Mouse (Mus musculus) MEL (cell line): Measurements from ENCODE around the gene Aste1. TPM values are rescaled to one million over a fixed set of nuclear protein-coding genes. Genes with fewer than 3 reads are reported as not detected.

ENCODE experiments used
- DNase-seq: peaks from one replicate; pipeline ENCODE4 v3.0.0; 2011; ENCODE audit warnings: low read depth, low spot score
- H3K27ac ChIP-seq: 2 replicates; pipeline ENCODE4 v1.5.1; 2012; ENCODE audit warnings: low read depth, mild to moderate bottlenecking, control low read depth, low read length, moderate library complexity; ENCODE audit not compliant: control insufficient read depth
- H3K27me3 ChIP-seq, 2 experiments: fragments of 150-350 bp in 1 of 2; sonication (generic) in 1 of 2; 2 replicates each; pipeline ENCODE4 v1.6.1; 2012; ENCODE audit warnings: low read length in 2 of 2, mild to moderate bottlenecking in 2 of 2, improper control_type of control experiment in 1 of 2, moderate library complexity in 1 of 2; ENCODE audit not compliant: insufficient read depth in 2 of 2, control insufficient read depth in 1 of 2
- H3K36me3 ChIP-seq, 2 experiments: 2 replicates each; pipeline ENCODE4 v1.6.1; 2012 to 2014; ENCODE audit warnings: low read length in 2 of 2, improper control_type of control experiment in 1 of 2, inconsistent platforms in 1 of 2, mild to moderate bottlenecking in 1 of 2; ENCODE audit not compliant: insufficient read depth in 2 of 2, control insufficient read depth in 1 of 2
- H3K4me1 ChIP-seq, 2 experiments: fragments of 150-350 bp in 1 of 2; sonication (generic) in 1 of 2; 2 replicates each; pipeline ENCODE4 v1.6.1; 2012; ENCODE audit warnings: low read length in 2 of 2, improper control_type of control experiment in 1 of 2, mild to moderate bottlenecking in 1 of 2; ENCODE audit not compliant: insufficient read depth in 2 of 2, control insufficient read depth in 1 of 2
- H3K4me3 ChIP-seq, 2 experiments: fragments of 150-350 bp in 1 of 2; sonication (generic) in 1 of 2; 2 replicates each; pipeline ENCODE4 v1.5.1; 2012; ENCODE audit warnings: low read depth in 2 of 2, low read length in 2 of 2, mild to moderate bottlenecking in 2 of 2, moderate library complexity in 2 of 2, control low read depth in 1 of 2, improper control_type of control experiment in 1 of 2; ENCODE audit not compliant: control insufficient read depth in 1 of 2, insufficient read depth in 1 of 2
- H3K79me2 ChIP-seq: 2 replicates; pipeline ENCODE4 v1.6.1; 2012; ENCODE audit warnings: mild to moderate bottlenecking, low read length, moderate library complexity; ENCODE audit not compliant: control insufficient read depth, poor library complexity, insufficient read depth
- H3K9ac ChIP-seq: 2 replicates; pipeline ENCODE4 v1.6.1; 2012; ENCODE audit warnings: low read depth, mild to moderate bottlenecking, control low read depth, low read length, moderate library complexity; ENCODE audit not compliant: control insufficient read depth, poor library complexity, severe bottlenecking
- H3K9me3 ChIP-seq: fragments of 150-350 bp; sonication (generic); replicated peaks from 2 replicates; pipeline ENCODE4 v1.6.1; 2012; ENCODE audit warnings: mild to moderate bottlenecking, low read length, improper control_type of control experiment, moderate library complexity; ENCODE audit not compliant: insufficient read depth
- BHLHE40 ChIP-seq: IDR thresholded peaks from 2 replicates; pipeline ENCODE4 v1.6.1; 2012; ENCODE audit warnings: low read depth, mild to moderate bottlenecking, inconsistent platforms, low read length, improper control_type of control experiment, borderline replicate concordance
- CHD1 ChIP-seq: IDR thresholded peaks from 2 replicates; pipeline ENCODE4 v1.6.1; 2012; ENCODE audit warnings: low read depth, mild to moderate bottlenecking, inconsistent platforms, low read length, improper control_type of control experiment
- CHD2 ChIP-seq: IDR thresholded peaks from 2 replicates; pipeline ENCODE4 v1.6.1; 2011; ENCODE audit warnings: low read length, improper control_type of control experiment
- CTCF ChIP-seq, 3 experiments: IDR thresholded peaks in 2 of 3; conservative IDR thresholded peaks in 1 of 3; 2 replicates each; pipeline ENCODE4 v1.5.1; 2011 to 2012; ENCODE audit warnings: low read length in 3 of 3, low read depth in 2 of 3, mild to moderate bottlenecking in 2 of 3, improper control_type of control experiment in 1 of 3, inconsistent platforms in 1 of 3, mixed read lengths in 1 of 3, moderate library complexity in 1 of 3; ENCODE audit not compliant: control insufficient read depth in 1 of 3, insufficient read depth in 1 of 3, poor library complexity in 1 of 3, severe bottlenecking in 1 of 3
- GABPA ChIP-seq: IDR thresholded peaks from 2 replicates; pipeline ENCODE4 v1.6.1; 2012; ENCODE audit warnings: low read depth, mild to moderate bottlenecking, inconsistent platforms, low read length, improper control_type of control experiment, moderate library complexity
- GATA1 ChIP-seq: IDR thresholded peaks from 2 replicates; pipeline ENCODE4 v1.6.1; 2011; ENCODE audit warnings: low read depth, low read length, improper control_type of control experiment
- HCFC1 ChIP-seq: IDR thresholded peaks from 2 replicates; pipeline ENCODE4 v1.6.1; 2012; ENCODE audit warnings: low read depth, mild to moderate bottlenecking, inconsistent platforms, low read length, improper control_type of control experiment, moderate library complexity
- JUND ChIP-seq: IDR thresholded peaks from 2 replicates; pipeline ENCODE4 v1.6.1; 2011; ENCODE audit warnings: low read depth, mild to moderate bottlenecking, improper control_type of control experiment, low read length
- KAT2A ChIP-seq: conservative IDR thresholded peaks from 2 replicates; pipeline ENCODE4 v1.6.1; 2012; ENCODE audit warnings: low read depth, low read length, improper control_type of control experiment, inconsistent platforms
- MAFK ChIP-seq: IDR thresholded peaks from 2 replicates; pipeline ENCODE4 v1.6.1; 2011; ENCODE audit warnings: low read depth, mild to moderate bottlenecking, low read length, improper control_type of control experiment, borderline replicate concordance
- MAZ ChIP-seq: IDR thresholded peaks from 2 replicates; pipeline ENCODE4 v1.6.1; 2012; ENCODE audit warnings: low read depth, mild to moderate bottlenecking, inconsistent platforms, low read length, improper control_type of control experiment
- MEF2A ChIP-seq: IDR thresholded peaks from 2 replicates; pipeline ENCODE4 v1.6.1; 2014; ENCODE audit warnings: low read depth, mild to moderate bottlenecking, inconsistent platforms, low read length, improper control_type of control experiment; ENCODE audit not compliant: poor library complexity, insufficient replicate concordance, severe bottlenecking; ENCODE audit errors: extremely low read depth
- MXI1 ChIP-seq: IDR thresholded peaks from 2 replicates; pipeline ENCODE4 v1.6.1; 2011; ENCODE audit warnings: mild to moderate bottlenecking, low read depth, low read length, improper control_type of control experiment
- NELFE ChIP-seq: IDR thresholded peaks from 2 replicates; pipeline ENCODE4 v1.6.1; 2011; ENCODE audit warnings: low read depth, low read length, improper control_type of control experiment
- POLR2A ChIP-seq, 2 experiments: IDR thresholded peaks; 2 replicates each; pipeline ENCODE4 v1.6.1; 2011 to 2012; ENCODE audit warnings: low read length in 2 of 2, mild to moderate bottlenecking in 2 of 2, control low read depth in 1 of 2, improper control_type of control experiment in 1 of 2, low read depth in 1 of 2, moderate library complexity in 1 of 2; ENCODE audit not compliant: control insufficient read depth in 1 of 2, insufficient read depth in 1 of 2, poor library complexity in 1 of 2
- POLR2AphosphoS5 ChIP-seq: IDR thresholded peaks from 2 replicates; pipeline ENCODE4 v1.6.1; 2012; ENCODE audit warnings: low read depth, borderline replicate concordance, mild to moderate bottlenecking, inconsistent platforms, low read length, moderate library complexity, mixed read lengths
- RAD21 ChIP-seq: IDR thresholded peaks from 2 replicates; pipeline ENCODE4 v1.6.1; 2011; ENCODE audit warnings: mild to moderate bottlenecking, low read depth, low read length, improper control_type of control experiment
- SIN3A ChIP-seq: IDR thresholded peaks from 2 replicates; pipeline ENCODE4 v1.6.1; 2012; ENCODE audit warnings: low read length, improper control_type of control experiment, inconsistent platforms
- SMC3 ChIP-seq: IDR thresholded peaks from 2 replicates; pipeline ENCODE4 v1.6.1; 2011; ENCODE audit warnings: low read depth, low read length, improper control_type of control experiment
- ZKSCAN1 ChIP-seq: IDR thresholded peaks from 2 replicates; pipeline ENCODE4 v1.6.1; 2012; ENCODE audit warnings: low read depth, mild to moderate bottlenecking, inconsistent platforms, low read length, improper control_type of control experiment, moderate library complexity
- ZNF384 ChIP-seq: IDR thresholded peaks from 2 replicates; pipeline ENCODE4 v1.6.1; 2012; ENCODE audit warnings: low read depth, mild to moderate bottlenecking, inconsistent platforms, low read length, improper control_type of control experiment
- polyA plus RNA-seq, 2 experiments: library from polyadenylated mRNA; stranded (reverse) in 1 of 2; unstranded in 1 of 2; fragments of >175 nt in 1 of 2; fragments of >200 nt in 1 of 2; gene quantifications; 2 replicates each; pipeline versions ENCODE4 v1.2.1 to v1.2.4; 2012; ENCODE audit warnings: low replicate concordance in 2 of 2, low read depth in 1 of 2; ENCODE audit not compliant: insufficient read length in 2 of 2, insufficient read depth in 1 of 2, missing spikeins in 1 of 2
- total RNA-seq: library from RNA; depleted of rRNA; stranded (reverse); fragments of 300-350 nt; gene quantifications from 2 replicates; pipeline ENCODE4 v1.2.3, GENCODE M21; 2012

The Aste1 gene
- total and polyA plus RNA-seq, 3 experiments: 11.9 to 14.2 TPM; not detected in 1

GRCm38 (mm10) chr9:105377622-105378021, 17.6 kb upstream of the Aste1 start:
- DNase-seq: no peak
- Histone ChIP-seq H3K79me2 (no peaks in the 10 kb centered on the region), H3K36me3 (no peaks in the 10 kb centered on the region), H3K9ac (no peak overlapping the region), H3K27ac (no peak overlapping the region), H3K4me3 (no peak overlapping the region), H3K9me3 (no peaks in the 10 kb centered on the region), H3K27me3 (no peaks in the 10 kb centered on the region; a peak in 1 of 4 replicates), H3K4me1 (no peaks in the 10 kb centered on the region)
- TF ChIP-seq KAT2A (no peak), CTCF (IDR thresholded peaks at IDR 0.05 in 2 of 3, conservative IDR thresholded peaks at IDR 0.05 in 1 of 3; ENCODE audit: control insufficient read depth in 1 of 3, insufficient read depth in 1 of 3, low read depth in 2 of 3, low read length in 3 of 3, poor library complexity in 1 of 3, severe bottlenecking in 1 of 3) (no peak), NELFE (no peak), GATA1 (no peak), BHLHE40 (no peak), ZNF384 (no peak), MAFK (no peak), SMC3 (no peak), HCFC1 (no peak), CHD2 (no peak), JUND (no peak), MAZ (no peak), MEF2A (no peak), POLR2A (IDR thresholded peaks at IDR 0.05; ENCODE audit: control insufficient read depth in 1 of 2, insufficient read depth in 1 of 2, low read depth in 1 of 2, low read length in 2 of 2, poor library complexity in 1 of 2) (no peak), CHD1 (no peak), GABPA (no peak), SIN3A (no peak), ZKSCAN1 (no peak), RAD21 (no peak)

- H3K4me3 ChIP-seq: no peak overlapping the region
These were observed 15.6 kb upstream of the Aste1 start for GRCm38 (mm10) chr9:105379533-105380145.

More at GRCm38 (mm10) chr9:105379533-105380145, 15.6 kb upstream of the Aste1 start:
- H3K79me2 ChIP-seq: no peaks in the 10 kb centered on the region
- H3K27ac ChIP-seq: no peak overlapping the region
- no peaks in the 10 kb centered on the region; a peak in 1 of 4 replicates for H3K27me3 ChIP-seq
- no peaks in the 10 kb centered on the region for H3K9me3 ChIP-seq
- TF ChIP-seq MXI1: no peak
- TF ChIP-seq POLR2AphosphoS5: no peak
- TF ChIP-seq HCFC1: no peak
- H3K36me3 ChIP-seq: no peaks in the 10 kb centered on the region
- DNase-seq: no peak
- no peak overlapping the region for H3K9ac ChIP-seq
- H3K4me1 ChIP-seq: no peaks in the 10 kb centered on the region
